Mouse (Mus musculus) embryo, embryonic 10 days (tissue): Measurements from ENCODE around the gene Naa25.
A peak's percentile ranks its signal among the peaks of the same experiment; 100 is the strongest.

Experiments
- DNase-seq: peaks from one replicate; pipeline ENCODE4 v3.0.0-alpha.2; 2015; ENCODE audit warnings: low spot score

Gene Naa25

DNA sequence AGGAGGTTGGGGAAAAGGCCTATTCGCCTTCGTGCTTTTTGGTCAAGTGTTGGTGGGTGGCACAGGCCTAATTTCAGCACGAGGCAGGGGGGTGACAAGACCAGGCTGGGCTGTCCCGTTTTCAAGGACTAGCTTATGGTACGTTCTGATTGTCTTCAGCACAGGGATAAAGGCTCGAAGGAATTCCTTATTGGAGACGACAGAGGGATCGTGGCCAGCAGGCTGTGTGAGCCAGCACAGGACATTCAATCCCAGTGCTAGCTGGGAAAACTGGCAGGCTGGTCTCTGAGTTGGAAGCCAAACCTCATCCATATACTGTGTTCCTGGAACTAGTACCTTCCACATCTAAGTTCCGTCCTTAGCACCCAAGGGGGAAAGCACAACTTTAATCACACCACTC is 55.2 kb downstream of the Naa25 start:
- DNase-seq = no peak

DNA sequence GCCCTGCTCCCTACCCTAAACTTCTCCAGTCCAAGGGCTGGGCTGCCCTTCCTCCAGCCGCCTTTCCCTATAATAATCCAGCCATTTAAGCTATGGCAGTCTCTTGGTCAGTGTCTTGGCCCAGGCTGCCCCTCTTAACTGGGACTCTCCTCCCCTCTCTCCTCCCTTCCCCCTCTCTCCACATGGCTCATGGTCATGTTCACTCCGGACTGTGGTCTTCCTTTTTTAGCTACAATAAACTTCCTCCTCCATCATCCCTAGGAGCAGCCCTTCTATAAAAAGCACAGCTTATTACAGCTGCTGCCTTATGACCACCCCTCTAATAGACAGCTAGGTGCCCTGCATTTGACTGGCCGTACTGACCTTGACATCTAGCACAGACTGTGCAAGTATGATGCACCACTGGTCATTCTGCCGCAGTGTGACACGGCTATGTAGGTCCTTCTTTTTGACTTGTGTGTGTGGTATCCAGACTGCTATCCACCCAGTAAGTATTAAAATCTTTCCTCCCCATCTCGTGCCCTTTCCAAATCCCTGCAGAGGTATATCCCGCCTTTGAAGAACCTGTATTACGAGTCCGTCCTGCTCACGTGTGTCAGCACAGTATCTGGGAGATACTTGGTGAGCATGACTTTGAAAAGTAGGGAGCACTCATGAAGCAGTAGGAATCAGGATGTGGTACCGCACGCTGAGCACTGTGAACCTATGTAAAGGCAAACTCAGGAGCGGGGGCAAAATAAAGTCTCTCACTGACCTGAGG is 56.2 kb downstream of the Naa25 start:
- no peak for DNase-seq

DNA sequence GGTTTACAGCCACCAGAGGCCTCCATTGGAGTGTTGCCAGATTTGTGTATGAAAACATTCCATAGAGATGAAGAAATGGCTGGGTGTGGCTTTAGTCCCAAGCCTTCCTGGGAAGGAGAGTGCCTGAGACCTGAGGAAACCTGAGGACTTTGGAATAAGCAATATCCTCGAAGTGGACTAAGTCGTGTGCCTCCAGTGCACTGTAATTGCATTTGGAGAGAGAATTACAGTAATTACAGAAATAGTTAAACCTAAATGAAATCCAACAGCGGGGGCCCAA is 56.7 kb downstream of the Naa25 start:
- DNase-seq = no peak

DNA sequence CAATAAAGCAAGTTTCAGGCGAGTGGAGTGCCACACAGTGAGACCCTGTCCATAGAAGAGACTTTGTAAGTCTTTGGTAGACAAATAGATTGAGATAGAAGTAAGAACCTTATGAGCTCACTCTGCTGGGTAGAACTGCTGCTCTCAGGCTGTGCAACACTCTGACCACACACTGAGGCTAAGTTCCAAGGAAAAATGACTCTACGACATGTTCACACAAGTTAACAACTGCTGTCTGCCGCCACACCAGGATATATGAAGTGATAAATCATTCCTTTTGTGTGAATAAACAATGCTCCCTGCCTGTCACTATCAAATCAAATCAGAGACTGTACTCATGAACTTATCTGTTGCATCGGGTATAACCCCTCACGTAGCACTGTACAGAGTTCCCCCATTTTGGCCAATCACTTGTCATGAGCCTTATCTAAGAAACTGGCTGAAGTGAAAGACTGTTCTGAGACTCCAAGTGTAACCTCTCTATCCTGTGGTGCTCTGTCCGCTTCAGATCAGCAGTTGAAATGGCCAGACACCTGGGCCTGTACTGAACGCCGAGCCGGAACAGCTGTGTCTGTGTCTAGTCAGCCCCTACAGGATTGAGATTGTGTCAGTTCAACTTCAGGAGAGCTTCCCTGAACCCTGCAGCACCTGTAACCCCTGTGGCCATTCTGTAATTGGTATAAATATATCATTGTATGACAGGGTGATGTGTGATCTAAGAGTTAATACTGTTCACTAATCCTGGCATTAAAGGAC is 58.0 kb downstream of the Naa25 start:
- DNase-seq = no peak

DNA sequence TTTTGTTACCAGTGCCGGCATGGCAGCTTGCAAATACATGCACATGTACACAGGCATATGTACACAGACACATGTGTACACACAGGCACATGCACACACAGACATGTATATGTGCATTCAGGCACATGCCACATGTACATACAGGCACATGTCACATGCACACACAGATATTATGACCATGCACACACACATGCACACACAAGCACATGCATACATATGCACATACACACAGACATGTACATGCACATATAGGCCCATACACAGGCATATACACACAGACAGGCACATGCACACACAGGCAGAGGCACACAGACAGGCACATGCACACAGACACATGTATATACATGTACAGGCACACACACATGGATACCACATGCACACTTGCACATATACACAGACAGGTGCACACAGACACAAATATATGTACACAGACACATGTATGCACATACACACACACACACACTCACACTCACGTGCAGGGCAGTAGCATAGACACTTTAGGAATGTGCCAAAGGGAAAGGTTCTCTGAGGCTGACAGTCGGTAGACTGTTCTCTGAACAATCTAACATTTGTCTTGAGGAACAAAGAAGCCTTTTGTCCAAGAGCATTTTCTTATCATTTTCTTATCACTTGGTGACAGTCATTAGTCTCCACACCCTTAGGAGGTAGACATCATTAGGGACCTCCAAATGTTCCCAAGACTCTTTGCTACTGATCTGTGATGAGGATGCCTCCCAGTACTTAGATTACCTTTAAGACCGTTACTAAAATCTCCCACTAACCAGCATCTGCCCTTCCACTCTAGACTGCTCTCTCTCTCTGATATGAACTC is 63.8 kb downstream of the Naa25 start:
- no peak for DNase-seq

DNA sequence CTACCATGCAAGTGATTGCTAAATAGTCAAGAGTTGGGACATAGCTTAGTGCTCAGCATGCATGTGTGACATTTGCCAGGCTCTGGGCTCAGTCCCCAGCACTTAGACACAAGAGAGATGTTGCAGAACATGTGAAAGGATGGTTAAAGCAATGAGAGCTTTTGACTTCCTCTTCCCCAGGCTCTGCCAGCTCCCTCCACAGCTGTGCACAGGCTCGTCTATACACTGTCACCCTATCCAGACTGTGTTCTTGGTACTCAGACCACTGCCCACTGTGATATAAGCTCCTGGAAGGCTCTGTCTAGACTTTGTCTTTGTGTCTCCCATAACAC is 64.4 kb downstream of the Naa25 start:
- no peak for DNase-seq

DNA sequence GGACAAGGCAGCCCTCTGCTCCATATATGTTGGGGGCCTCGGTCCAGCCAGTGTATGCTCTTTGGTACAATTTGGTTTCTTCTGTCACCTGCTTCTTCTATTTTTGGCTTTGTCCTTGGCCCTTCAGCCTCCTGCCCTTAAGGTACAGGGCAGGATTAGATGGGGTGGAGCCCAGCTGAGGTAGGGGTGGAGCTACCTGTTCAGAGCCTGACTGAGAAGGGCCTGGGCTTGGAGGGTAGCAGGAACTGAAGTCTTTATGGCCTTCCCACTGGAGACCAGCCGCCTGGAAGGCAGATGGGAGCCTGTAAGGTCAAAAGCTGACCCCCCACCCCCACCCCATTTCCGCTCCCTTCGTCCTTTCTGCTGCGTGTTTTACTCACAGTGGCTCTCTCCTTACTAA is 65.2 kb downstream of the Naa25 start:
- DNase-seq = no peak

- DNase-seq = no peak
Observed at GRCm38 (mm10) chr5:121463601-121464250, 66.0 kb downstream of the Naa25 start.

GRCm38 (mm10) chr5:121469566-121469965 is 71.8 kb downstream of the Naa25 start:
- DNase-seq = no peak

- DNase-seq = no peak
Observed at GRCm38 (mm10) chr5:121472411-121472810, 74.7 kb downstream of the Naa25 start.

GRCm38 (mm10) chr5:121474610-121475009 is 76.9 kb downstream of the Naa25 start:
- DNase-seq = no peak

- DNase-seq = no peak
Observed at GRCm38 (mm10) chr5:121476040-121476439, 78.3 kb downstream of the Naa25 start.

DNA sequence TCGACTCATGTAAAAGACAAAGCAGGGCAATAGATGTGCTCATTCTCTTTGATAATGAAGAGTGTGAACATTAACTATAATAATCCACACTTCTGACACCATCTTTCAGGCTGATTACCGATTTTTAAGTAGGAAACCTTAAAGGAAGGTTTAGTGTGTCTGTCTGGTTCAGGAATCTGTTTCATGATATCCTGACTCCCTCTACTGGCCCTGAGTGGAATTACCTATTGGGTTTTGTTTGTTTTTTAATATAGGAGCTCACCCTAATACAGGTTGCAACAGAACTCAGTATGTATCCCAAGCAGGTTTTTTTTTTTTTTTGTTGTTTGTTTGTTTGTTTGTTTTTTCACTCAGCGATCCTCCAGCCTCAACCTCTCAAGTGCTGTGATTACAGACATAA is 79.9 kb downstream of the Naa25 start:
- DNase-seq = peak; percentile 77

DNA sequence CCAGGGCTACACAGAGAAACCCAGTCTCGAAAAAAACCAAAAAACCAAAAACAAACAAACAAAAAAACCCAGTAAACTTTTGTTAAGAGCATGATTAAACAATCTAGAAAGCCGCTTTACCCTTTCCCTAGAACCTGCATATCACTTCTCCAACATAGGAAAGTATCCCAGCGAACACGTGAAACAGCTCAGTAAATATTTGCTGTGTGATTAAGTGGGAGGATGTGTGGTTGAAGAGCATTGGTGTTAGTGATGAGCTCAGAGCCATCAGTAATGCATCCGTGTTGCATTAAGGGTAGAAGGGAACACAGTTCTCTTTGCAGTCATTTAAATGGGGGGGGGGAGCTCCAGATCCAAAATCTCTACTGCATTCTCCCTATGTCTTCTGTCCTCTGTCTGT is 87.1 kb downstream of the Naa25 start:
- no peak for DNase-seq

- DNase-seq = no peak
Observed at GRCm38 (mm10) chr5:121493305-121493704, 95.6 kb downstream of the Naa25 start.
